Mouse (Mus musculus): ENCODE results near the gene Hist1h3e. TPM values are rescaled to one million over a fixed set of nuclear protein-coding genes. Genes with fewer than 3 reads are reported as not detected.
"Not testable (repeated sequence)": the region's sequence is repeated elsewhere in the genome, so short reads cannot be mapped to it uniquely, and the experiment has no call there.

Hist1h3e gene
- polyA plus RNA-seq, 1 experiment from 2014 or later = 3.6 TPM

DNA sequence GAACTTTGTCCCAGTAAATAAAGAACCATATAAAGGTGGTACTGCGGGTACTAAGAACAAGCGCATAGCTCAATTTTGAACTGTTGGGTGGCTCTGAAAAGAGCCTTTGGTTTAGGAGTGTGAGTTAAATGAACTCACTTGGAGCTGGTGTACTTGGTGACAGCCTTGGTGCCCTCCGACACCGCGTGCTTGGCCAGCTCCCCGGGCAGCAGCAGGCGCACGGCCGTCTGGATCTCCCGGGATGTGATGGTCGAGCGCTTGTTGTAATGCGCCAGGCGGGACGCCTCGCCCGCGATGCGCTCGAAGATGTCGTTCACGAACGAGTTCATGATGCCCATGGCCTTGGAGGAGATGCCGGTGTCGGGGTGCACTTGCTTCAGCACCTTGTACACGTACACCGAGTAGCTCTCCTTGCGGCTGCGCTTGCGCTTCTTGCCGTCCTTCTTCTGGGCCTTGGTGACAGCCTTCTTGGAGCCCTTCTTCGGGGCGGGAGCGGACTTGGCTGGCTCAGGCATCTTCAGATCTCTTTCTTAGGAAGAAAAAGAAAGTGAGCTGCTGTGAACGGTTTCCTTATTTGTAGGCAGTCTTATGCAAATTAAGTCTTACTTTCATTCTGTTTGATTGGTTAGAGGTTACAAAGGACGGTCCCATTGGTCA is 23.4 kb upstream of the Hist1h3e start:
- not testable (repeated sequence) for H3K36me3 ChIP-seq (ENCODE audit: control insufficient read depth, insufficient read depth, low read length); H3K9me3 ChIP-seq (replicated peaks; ENCODE audit: control insufficient read depth, low read length); H3K27me3 ChIP-seq (ENCODE audit: control insufficient read depth, insufficient read depth, low read length)
- Histone ChIP-seq H3K4me2 (ENCODE audit: low read depth, low read length) (peak overlapping the region; percentile 85), H3K9ac (ENCODE audit: low read length) (peak overlapping the region; percentile 71), H3K4me1 (ENCODE audit: control insufficient read depth, insufficient read depth, low read length) (peaks cover 32% of the 10 kb centered on the region), H3K27ac (ENCODE audit: low read length) (peak overlapping the region; percentile 97), H3K4me3 (replicated peaks; ENCODE audit: low read length) (peak overlapping the region; percentile 49)
- ATAC-seq (ENCODE audit: insufficient read depth, low FRiP score) = peak; percentile 87
- WGBS = under 1% methylated on average over 28 of the region's 36 CpGs

DNA sequence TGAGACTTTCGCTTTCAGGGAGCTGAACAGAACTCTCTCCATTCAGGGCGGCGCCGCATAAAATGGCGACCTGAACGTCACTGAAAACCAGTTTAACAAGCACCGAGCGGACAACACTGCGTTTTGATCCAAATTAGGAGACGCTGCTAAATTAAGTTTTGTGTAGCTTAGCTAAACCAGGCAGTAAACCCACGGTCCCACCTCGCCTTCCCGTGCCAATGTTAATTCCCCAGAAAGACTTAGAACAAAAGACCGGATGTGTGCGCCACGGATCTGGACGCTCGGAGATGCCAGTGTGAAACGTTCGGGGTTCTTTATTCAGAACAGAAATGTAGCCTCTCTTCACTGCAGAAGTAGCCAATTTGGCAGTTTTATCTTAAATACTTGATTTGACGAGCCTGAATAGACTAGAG is 22.9 kb upstream of the Hist1h3e start:
- Histone ChIP-seq H3K36me3 (ENCODE audit: control insufficient read depth, insufficient read depth, low read length) (no peaks in the 10 kb centered on the region), H3K4me2 (ENCODE audit: low read depth, low read length) (peak overlapping the region; percentile 85), H3K4me1 (ENCODE audit: control insufficient read depth, insufficient read depth, low read length) (peaks cover 32% of the 10 kb centered on the region), H3K4me3 (replicated peaks; ENCODE audit: low read length) (peak overlapping the region; percentile 49), H3K27ac (ENCODE audit: low read length) (peak overlapping the region; percentile 97), H3K27me3 (ENCODE audit: control insufficient read depth, insufficient read depth, low read length) (no peaks in the 10 kb centered on the region), H3K9me3 (replicated peaks; ENCODE audit: control insufficient read depth, low read length) (no peaks in the 10 kb centered on the region), H3K9ac (ENCODE audit: low read length) (peak overlapping the region; percentile 71)
- ATAC-seq (ENCODE audit: insufficient read depth, low FRiP score) = no peak
- WGBS = under 1% methylated on average over 21 of the region's 21 CpGs

DNA sequence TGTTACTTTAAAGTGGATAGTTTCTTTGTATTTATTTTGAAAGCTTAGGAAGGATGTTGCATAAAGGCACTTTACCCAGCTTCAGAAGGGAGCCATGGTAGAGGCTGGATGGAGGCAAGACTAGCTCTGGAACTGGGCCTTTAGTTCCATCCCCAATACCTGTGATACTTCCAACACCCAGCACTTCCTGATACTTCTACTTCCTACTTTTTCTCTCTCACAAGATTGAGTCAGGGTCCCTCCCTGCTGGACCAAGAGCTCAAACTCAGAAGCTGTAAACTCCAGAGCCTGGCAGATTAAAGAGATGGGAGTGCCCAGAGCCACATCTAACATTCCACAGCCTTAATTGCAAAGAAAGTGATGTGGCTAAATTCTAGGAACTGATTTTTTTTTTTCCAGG is 22.2 kb upstream of the Hist1h3e start:
- ATAC-seq (ENCODE audit: insufficient read depth, low FRiP score) = no peak

DNA sequence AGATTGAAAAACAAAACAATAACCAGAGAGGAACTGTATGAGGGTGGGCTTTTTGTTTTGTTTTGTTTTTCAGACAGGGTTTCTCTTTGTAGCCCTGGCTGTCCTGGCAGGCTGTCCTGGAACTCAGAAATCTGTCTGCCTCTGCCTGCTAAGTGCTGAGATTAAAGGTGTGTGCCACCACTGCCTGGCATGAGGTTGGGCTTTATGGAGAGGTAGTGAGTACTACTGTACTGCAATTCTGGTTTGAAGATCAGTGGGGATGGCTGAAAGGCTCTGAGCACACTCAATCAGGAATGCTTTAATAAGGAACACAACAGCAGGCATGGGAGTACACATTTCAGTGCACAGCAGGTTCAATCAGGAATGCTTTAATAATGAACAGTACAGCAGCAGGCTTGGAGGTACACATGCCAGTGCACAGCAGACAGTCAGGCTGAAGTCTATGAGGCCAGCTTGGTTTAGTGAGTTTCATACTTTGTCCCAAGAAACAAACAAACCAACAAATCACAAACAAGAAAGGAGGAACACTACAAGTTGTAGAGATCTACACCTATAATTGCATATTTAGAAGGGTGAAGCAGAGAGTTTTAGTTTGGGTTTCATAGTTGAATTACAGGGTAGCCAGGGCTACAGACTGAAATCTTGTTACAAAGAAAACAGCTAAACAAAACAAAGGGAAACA is 21.4 kb upstream of the Hist1h3e start:
- peaks cover 32% of the 10 kb centered on the region for H3K4me1 ChIP-seq (ENCODE audit: control insufficient read depth, insufficient read depth, low read length)
- no peak for ATAC-seq (ENCODE audit: insufficient read depth, low FRiP score)
- H3K9me3 ChIP-seq (replicated peaks; ENCODE audit: control insufficient read depth, low read length) = no peaks in the 10 kb centered on the region
- no peak overlapping the region for H3K9ac ChIP-seq (ENCODE audit: low read length)
- no peaks in the 10 kb centered on the region for H3K36me3 ChIP-seq (ENCODE audit: control insufficient read depth, insufficient read depth, low read length)
- H3K27me3 ChIP-seq (ENCODE audit: control insufficient read depth, insufficient read depth, low read length) = no peaks in the 10 kb centered on the region
- H3K4me3 ChIP-seq (replicated peaks; ENCODE audit: low read length) = no peak overlapping the region
- no peak overlapping the region for H3K4me2 ChIP-seq (ENCODE audit: low read depth, low read length)
- peak overlapping the region; percentile 68 for H3K27ac ChIP-seq (ENCODE audit: low read length)

More for the DNA sequence above, 22.2 kb upstream of the Hist1h3e start:
- no peaks in the 10 kb centered on the region for H3K27me3 ChIP-seq (ENCODE audit: control insufficient read depth, insufficient read depth, low read length)
- H3K27ac ChIP-seq (ENCODE audit: low read length) = peak overlapping the region; percentile 97
- no peaks in the 10 kb centered on the region for H3K36me3 ChIP-seq (ENCODE audit: control insufficient read depth, insufficient read depth, low read length)
- peak overlapping the region; percentile 59 for H3K9ac ChIP-seq (ENCODE audit: low read length)
- H3K4me1 ChIP-seq (ENCODE audit: control insufficient read depth, insufficient read depth, low read length) = peaks cover 32% of the 10 kb centered on the region
- no peaks in the 10 kb centered on the region for H3K9me3 ChIP-seq (replicated peaks; ENCODE audit: control insufficient read depth, low read length)
- H3K4me2 ChIP-seq (ENCODE audit: low read depth, low read length) = peak overlapping the region; percentile 85
- H3K4me3 ChIP-seq (replicated peaks; ENCODE audit: low read length) = peak overlapping the region; percentile 49

DNA sequence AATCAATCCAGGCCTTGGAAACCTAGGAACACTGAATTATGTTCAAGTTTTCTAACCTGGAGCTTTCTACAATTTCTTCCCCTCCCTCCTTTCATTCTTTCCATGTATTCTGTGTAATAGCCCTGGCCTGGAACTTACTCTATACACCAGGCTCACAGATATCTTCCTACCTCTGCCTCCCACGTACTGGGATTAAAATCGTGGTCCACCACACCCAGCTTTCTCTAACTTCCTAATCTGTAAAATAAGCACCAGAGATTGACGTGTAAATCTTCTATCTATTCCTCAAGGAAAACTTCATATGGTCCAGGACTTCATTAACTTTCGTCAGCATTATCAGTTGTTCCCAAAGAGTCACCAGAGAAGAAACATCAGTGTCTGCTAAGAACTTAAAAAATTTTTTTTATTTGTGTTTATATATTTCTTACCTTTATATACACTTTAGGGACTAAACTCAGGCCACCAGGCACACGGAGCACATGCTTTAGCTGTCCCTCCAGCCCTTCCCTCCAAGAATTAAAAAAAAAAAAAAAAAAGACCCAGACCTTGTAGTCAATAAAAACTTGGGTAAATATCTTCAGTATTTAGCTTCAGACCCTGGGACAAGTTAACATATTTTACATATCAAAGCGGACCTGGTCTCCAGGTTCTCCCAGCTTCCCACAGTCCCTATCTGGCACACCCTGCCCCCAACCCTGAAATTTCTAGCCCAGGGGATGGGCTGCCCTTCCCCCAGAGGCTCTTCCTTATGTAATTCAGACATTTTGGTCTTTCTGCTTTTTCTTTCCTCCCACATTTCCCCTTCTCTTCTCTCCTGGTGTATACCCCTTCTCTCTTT is 20.3 kb upstream of the Hist1h3e start:
- 12% methylated on average over 6 of the region's 6 CpGs for WGBS
- Histone ChIP-seq H3K27ac (ENCODE audit: low read length) (peak overlapping the region; percentile 86), H3K36me3 (ENCODE audit: control insufficient read depth, insufficient read depth, low read length) (no peaks in the 10 kb centered on the region), H3K4me1 (ENCODE audit: control insufficient read depth, insufficient read depth, low read length) (peaks cover 32% of the 10 kb centered on the region), H3K4me3 (replicated peaks; ENCODE audit: low read length) (peak overlapping the region; percentile 58), H3K9ac (ENCODE audit: low read length) (peak overlapping the region; percentile 70), H3K27me3 (ENCODE audit: control insufficient read depth, insufficient read depth, low read length) (no peaks in the 10 kb centered on the region), H3K4me2 (ENCODE audit: low read depth, low read length) (peak overlapping the region; percentile 83), H3K9me3 (replicated peaks; ENCODE audit: control insufficient read depth, low read length) (no peaks in the 10 kb centered on the region)
- no peak for ATAC-seq (ENCODE audit: insufficient read depth, low FRiP score)

DNA sequence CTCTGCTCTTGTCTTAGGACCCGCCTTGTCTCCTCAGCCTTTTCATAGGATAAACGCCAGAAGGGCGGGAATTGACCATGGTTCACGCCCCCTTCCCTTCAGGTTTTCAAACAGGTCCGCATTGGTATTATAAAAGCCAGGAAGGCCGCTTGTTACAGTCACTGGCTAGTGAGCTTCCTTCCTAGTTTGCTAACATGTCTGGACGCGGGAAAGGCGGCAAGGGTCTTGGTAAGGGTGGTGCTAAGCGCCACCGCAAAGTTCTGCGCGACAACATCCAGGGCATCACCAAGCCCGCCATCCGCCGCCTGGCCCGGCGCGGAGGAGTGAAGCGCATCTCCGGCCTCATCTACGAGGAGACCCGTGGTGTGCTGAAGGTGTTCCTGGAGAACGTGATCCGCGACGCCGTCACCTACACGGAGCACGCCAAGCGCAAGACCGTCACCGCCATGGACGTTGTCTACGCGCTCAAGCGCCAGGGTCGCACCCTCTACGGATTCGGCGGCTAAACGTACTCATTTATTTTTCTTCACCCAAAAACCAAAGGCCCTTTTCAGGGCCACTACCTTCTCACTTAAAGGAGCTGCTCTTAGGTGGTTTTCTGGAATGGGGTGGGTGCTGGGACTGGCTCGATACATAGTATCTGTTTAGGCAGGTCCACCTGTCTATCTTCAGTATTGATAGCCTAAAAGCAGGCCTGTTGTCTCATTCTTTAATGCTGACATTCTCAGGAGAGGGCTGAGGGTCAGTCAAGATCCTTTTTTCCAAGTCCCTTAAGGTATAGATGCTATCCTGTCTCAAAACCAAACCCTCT is 19.4 kb upstream of the Hist1h3e start, which contains the start of gene Hist1h4d:
Hist1h4d (plus strand) TSS at position 191 of the 811 bp plus-strand sequence.
- under 1% methylated on average over 43 of the region's 43 CpGs for WGBS

GRCm38 (mm10) chr13:23577835-23578234 is 15.7 kb upstream of the Hist1h3e start:
- 96% methylated on average over 1 of the region's 1 CpGs for WGBS
- Histone ChIP-seq H3K36me3 (ENCODE audit: control insufficient read depth, insufficient read depth, low read length) (no peaks in the 10 kb centered on the region), H3K4me1 (ENCODE audit: control insufficient read depth, insufficient read depth, low read length) (peaks cover 33% of the 10 kb centered on the region), H3K27me3 (ENCODE audit: control insufficient read depth, insufficient read depth, low read length) (no peaks in the 10 kb centered on the region), H3K9me3 (replicated peaks; ENCODE audit: control insufficient read depth, low read length) (no peaks in the 10 kb centered on the region), H3K4me2 (ENCODE audit: low read depth, low read length) (no peak overlapping the region), H3K27ac (ENCODE audit: low read length) (no peak overlapping the region), H3K9ac (ENCODE audit: low read length) (no peak overlapping the region), H3K4me3 (replicated peaks; ENCODE audit: low read length) (no peak overlapping the region)
- ATAC-seq (ENCODE audit: insufficient read depth, low FRiP score) = no peak

More for the DNA sequence above, 19.4 kb upstream of the Hist1h3e start, which contains the start of gene Hist1h4d:
- H3K9me3 ChIP-seq (replicated peaks; ENCODE audit: control insufficient read depth, low read length) = no peaks in the 10 kb centered on the region
- no peaks in the 10 kb centered on the region for H3K36me3 ChIP-seq (ENCODE audit: control insufficient read depth, insufficient read depth, low read length)
- ATAC-seq (ENCODE audit: insufficient read depth, low FRiP score) = peak; percentile 90
- H3K27ac ChIP-seq (ENCODE audit: low read length) = peak within 1 kb of the TSS; percentile 86
- H3K27me3 ChIP-seq (ENCODE audit: control insufficient read depth, insufficient read depth, low read length) = no peaks in the 10 kb centered on the region
- peak within 1 kb of the TSS; percentile 70 for H3K9ac ChIP-seq (ENCODE audit: low read length)
- peak within 1 kb of the TSS; percentile 83 for H3K4me2 ChIP-seq (ENCODE audit: low read depth, low read length)
- H3K4me1 ChIP-seq (ENCODE audit: control insufficient read depth, insufficient read depth, low read length) = peaks cover 36% of the 10 kb centered on the region
- H3K4me3 ChIP-seq (replicated peaks; ENCODE audit: low read length) = peak within 1 kb of the TSS; percentile 58

GRCm38 (mm10) chr13:23576906-23577639 is 14.9 kb upstream of the Hist1h3e start:
- H3K9ac ChIP-seq (ENCODE audit: low read length) = peak overlapping the region; percentile 64
- WGBS = 24% methylated on average over 6 of the region's 6 CpGs

More at GRCm38 (mm10) chr13:23576906-23577639, 14.9 kb upstream of the Hist1h3e start:
- no peak for ATAC-seq (ENCODE audit: insufficient read depth, low FRiP score)
- Histone ChIP-seq H3K27me3 (ENCODE audit: control insufficient read depth, insufficient read depth, low read length) (no peaks in the 10 kb centered on the region), H3K4me1 (ENCODE audit: control insufficient read depth, insufficient read depth, low read length) (peaks cover 32% of the 10 kb centered on the region), H3K36me3 (ENCODE audit: control insufficient read depth, insufficient read depth, low read length) (no peaks in the 10 kb centered on the region), H3K4me2 (ENCODE audit: low read depth, low read length) (peak overlapping the region; percentile 78), H3K4me3 (replicated peaks; ENCODE audit: low read length) (peak overlapping the region; percentile 52), H3K9me3 (replicated peaks; ENCODE audit: control insufficient read depth, low read length) (no peaks in the 10 kb centered on the region), H3K27ac (ENCODE audit: low read length) (peak overlapping the region; percentile 90)

All from stomach, embryonic 16.5 days (tissue).